Mouse (Mus musculus): ENCODE results near the gene Cachd1.

The Cachd1 gene

DNA sequence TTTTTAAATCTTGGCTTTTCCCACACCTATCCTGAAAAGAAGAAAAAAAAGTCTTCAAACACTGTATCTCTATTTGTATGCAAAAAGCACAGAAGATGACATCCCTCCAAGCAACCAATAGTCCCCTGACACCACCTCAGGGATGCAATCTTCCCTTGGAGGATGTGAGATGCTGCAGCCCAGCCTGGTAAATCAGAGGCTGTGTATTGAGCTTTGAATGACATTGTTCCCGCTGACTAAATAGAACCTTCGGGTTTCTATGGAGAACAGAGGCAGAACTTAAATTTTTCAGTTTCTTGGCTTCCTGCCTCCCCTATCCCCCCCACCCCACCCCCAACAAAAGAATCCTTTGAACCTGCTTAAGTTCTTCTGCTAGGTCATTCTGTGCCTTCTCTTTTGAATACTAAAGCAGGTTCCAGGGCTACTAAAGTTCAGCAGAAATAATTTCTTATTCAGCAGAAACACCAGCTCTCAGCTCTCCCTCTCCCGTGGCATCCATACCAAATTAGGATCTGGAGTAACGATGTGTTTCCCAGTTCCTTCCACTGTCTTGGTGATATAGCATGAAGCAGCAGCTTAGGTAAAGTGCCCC, 219.7 kb downstream of the Cachd1 start:
- Histone ChIP-seq H3K9me3 (ENCODE audit: low read length) (no peaks in the 10 kb centered on the region), H3K27me3 (ENCODE audit: insufficient read depth, low read length) (no peaks in the 10 kb centered on the region), H3K36me3 (ENCODE audit: insufficient read depth, low read length) (no peaks in the 10 kb centered on the region; the same call in 1 of the 2 replicates), H3K4me1 (replicated peaks; ENCODE audit: low read depth, low read length) (no peaks in the 10 kb centered on the region), H3K4me3 (replicated peaks; ENCODE audit: low read length) (no peak overlapping the region)
- TF ChIP-seq NANOG (IDR thresholded peaks at IDR 0.05; ENCODE audit: borderline replicate concordance, low read length) = no peak
- TF ChIP-seq POU5F1 (IDR thresholded peaks at IDR 0.05; ENCODE audit: borderline replicate concordance, low read length) = no peak
- no peak for TF ChIP-seq CTCF (conservative IDR thresholded peaks at IDR 0.05; ENCODE audit: low read length)

DNA sequence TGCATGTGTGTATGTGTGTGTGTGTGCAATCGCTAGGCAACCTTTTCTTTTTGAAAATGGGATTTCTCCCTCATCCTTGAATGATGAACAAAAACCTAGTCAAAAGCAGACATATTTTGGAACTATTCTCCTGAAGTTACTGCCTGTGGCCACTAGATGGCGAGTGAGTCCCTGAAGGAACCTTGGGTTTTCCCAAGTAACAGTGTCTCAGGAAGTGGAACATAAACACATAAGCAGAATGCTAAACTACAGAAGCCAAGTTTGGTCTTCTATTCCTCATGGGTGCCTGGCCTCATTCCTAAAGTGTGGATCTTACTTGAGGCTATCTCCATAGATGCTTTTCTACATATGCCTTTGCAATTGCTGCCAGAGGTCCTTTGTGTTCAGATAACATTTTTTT, 221.7 kb downstream of the Cachd1 start:
- no peak overlapping the region for H3K4me3 ChIP-seq (replicated peaks; ENCODE audit: low read length)
- no peaks in the 10 kb centered on the region for H3K9me3 ChIP-seq (ENCODE audit: low read length)
- H3K4me1 ChIP-seq (replicated peaks; ENCODE audit: low read depth, low read length) = peaks cover 5% of the 10 kb centered on the region; the same call in 1 of the 2 replicates
- H3K27me3 ChIP-seq (ENCODE audit: insufficient read depth, low read length) = peaks cover 8% of the 10 kb centered on the region; the same call in 1 of the 2 replicates
- TF ChIP-seq NANOG (IDR thresholded peaks at IDR 0.05; ENCODE audit: borderline replicate concordance, low read length) (no peak), CTCF (conservative IDR thresholded peaks at IDR 0.05; ENCODE audit: low read length) (0 out of 2 replicates have a peak, but pooled peaks have one; percentile 19), POU5F1 (IDR thresholded peaks at IDR 0.05; ENCODE audit: borderline replicate concordance, low read length) (no peak)
- no peaks in the 10 kb centered on the region for H3K36me3 ChIP-seq (ENCODE audit: insufficient read depth, low read length)

DNA sequence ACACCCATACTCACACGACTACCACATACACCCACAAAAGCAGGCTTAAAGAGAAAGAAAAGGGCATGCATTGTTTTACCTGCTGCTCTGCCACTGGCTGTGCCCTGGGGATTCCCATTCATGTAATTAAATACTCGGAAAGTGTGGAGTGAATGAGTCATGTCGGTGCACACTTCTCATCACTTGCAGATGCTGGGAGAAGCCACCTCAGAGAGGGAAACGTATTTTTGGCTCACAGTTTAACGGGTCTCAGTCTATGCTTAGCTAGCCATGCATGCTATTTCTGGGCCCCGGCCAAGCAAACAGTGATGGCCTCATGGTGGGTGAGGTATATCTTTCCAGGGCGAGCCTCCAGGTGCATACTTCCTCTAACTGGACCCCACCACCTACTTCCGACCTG, 222.4 kb downstream of the Cachd1 start:
- no peak for TF ChIP-seq POU5F1 (IDR thresholded peaks at IDR 0.05; ENCODE audit: borderline replicate concordance, low read length)
- no peak for TF ChIP-seq NANOG (IDR thresholded peaks at IDR 0.05; ENCODE audit: borderline replicate concordance, low read length)
- TF ChIP-seq CTCF (conservative IDR thresholded peaks at IDR 0.05; ENCODE audit: low read length) = no peak
- no peaks in the 10 kb centered on the region for H3K9me3 ChIP-seq (ENCODE audit: low read length)

DNA sequence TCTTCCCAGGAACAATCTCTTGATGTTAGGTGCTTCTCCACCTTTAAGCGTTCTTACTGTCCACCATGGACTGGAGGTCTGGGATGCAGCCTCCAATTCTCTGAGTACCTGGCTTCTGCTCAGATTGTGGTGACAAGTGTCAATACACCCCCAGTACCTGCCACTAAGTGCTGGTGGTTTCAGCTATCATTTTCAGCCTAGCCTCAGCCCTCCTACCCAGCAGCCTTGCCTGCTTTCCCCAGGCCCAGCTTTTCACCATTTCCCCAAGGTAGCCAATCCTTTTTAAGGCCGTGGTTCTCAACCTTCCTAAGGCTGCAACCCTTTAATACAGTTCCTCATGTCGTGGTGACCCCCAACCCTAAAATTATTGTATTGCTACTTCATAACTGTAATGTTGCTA, 224.1 kb downstream of the Cachd1 start:
- H3K36me3 ChIP-seq (ENCODE audit: insufficient read depth, low read length) = no peaks in the 10 kb centered on the region
- TF ChIP-seq NANOG (IDR thresholded peaks at IDR 0.05; ENCODE audit: borderline replicate concordance, low read length) (no peak), POU5F1 (IDR thresholded peaks at IDR 0.05; ENCODE audit: borderline replicate concordance, low read length) (no peak), CTCF (conservative IDR thresholded peaks at IDR 0.05; ENCODE audit: low read length) (no peak)
- peaks cover 8% of the 10 kb centered on the region; the same call in 1 of the 2 replicates for H3K4me1 ChIP-seq (replicated peaks; ENCODE audit: low read depth, low read length)
- H3K9me3 ChIP-seq (ENCODE audit: low read length) = no peaks in the 10 kb centered on the region
- peaks cover 8% of the 10 kb centered on the region; the same call in 1 of the 2 replicates for H3K27me3 ChIP-seq (ENCODE audit: insufficient read depth, low read length)
- no peak overlapping the region for H3K4me3 ChIP-seq (replicated peaks; ENCODE audit: low read length)

More for the DNA sequence above, 222.4 kb downstream of the Cachd1 start:
- Histone ChIP-seq H3K36me3 (ENCODE audit: insufficient read depth, low read length) (no peaks in the 10 kb centered on the region), H3K4me1 (replicated peaks; ENCODE audit: low read depth, low read length) (peaks cover 8% of the 10 kb centered on the region; the same call in 1 of the 2 replicates), H3K4me3 (replicated peaks; ENCODE audit: low read length) (no peak overlapping the region), H3K27me3 (ENCODE audit: insufficient read depth, low read length) (peaks cover 8% of the 10 kb centered on the region; the same call in 1 of the 2 replicates)

DNA sequence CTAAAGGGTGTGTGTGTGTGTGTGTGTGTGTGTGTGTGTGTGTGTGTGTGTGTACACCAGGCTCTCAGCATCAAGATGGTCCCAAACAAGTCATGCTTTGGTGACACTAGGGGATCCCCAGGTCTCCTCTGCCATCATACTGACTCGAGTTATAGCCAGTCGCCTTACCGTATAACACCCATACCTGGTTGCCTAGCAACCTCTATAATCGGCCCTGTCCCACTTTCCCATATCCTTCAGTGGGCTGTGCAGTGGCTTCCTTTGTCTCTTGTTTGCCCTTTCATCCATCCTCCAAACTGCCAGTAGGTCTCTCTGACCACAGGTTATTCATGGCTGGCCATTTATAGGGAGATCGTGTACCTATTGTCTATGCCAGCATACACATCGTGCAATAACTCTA, 224.6 kb downstream of the Cachd1 start:
- Histone ChIP-seq H3K9me3 (ENCODE audit: low read length) (no peaks in the 10 kb centered on the region), H3K36me3 (ENCODE audit: insufficient read depth, low read length) (no peaks in the 10 kb centered on the region), H3K4me3 (replicated peaks; ENCODE audit: low read length) (no peak overlapping the region), H3K27me3 (ENCODE audit: insufficient read depth, low read length) (peaks cover 8% of the 10 kb centered on the region; the same call in 1 of the 2 replicates), H3K4me1 (replicated peaks; ENCODE audit: low read depth, low read length) (peaks cover 8% of the 10 kb centered on the region; the same call in 1 of the 2 replicates)
- TF ChIP-seq CTCF (conservative IDR thresholded peaks at IDR 0.05; ENCODE audit: low read length) (no peak), POU5F1 (IDR thresholded peaks at IDR 0.05; ENCODE audit: borderline replicate concordance, low read length) (no peak), NANOG (IDR thresholded peaks at IDR 0.05; ENCODE audit: borderline replicate concordance, low read length) (no peak)

DNA sequence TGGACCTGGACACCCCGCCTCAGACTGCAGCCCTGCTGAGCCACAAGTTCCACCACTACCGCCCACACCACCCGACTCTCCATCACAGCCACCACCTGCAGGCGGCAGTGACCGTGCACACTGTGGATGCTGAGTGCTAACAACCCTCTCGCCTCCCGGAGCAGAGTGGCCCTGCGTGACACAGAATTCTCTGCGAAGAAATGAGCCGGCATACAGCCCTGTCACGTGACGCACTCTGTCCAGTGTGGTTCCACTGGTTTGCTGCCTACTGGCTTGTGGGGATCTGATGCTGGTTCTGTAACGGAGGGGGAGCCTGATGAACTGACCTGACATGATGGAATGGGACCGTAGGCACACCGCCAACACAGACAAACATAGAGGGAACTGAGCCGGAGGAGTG, 226.5 kb downstream of the Cachd1 start:
- peak overlapping the region; percentile 68 for H3K4me3 ChIP-seq (replicated peaks; ENCODE audit: low read length)
- H3K4me1 ChIP-seq (replicated peaks; ENCODE audit: low read depth, low read length) = peaks cover 8% of the 10 kb centered on the region; the same call in 1 of the 2 replicates
- TF ChIP-seq POU5F1 (IDR thresholded peaks at IDR 0.05; ENCODE audit: borderline replicate concordance, low read length) = no peak
- no peak for TF ChIP-seq NANOG (IDR thresholded peaks at IDR 0.05; ENCODE audit: borderline replicate concordance, low read length)
- TF ChIP-seq CTCF (conservative IDR thresholded peaks at IDR 0.05; ENCODE audit: low read length) = 0 out of 2 replicates have a peak, but pooled peaks have one; percentile 6
- H3K9me3 ChIP-seq (ENCODE audit: low read length) = no peaks in the 10 kb centered on the region
- no peaks in the 10 kb centered on the region for H3K36me3 ChIP-seq (ENCODE audit: insufficient read depth, low read length)
- peaks cover 8% of the 10 kb centered on the region; the same call in 1 of the 2 replicates for H3K27me3 ChIP-seq (ENCODE audit: insufficient read depth, low read length)

DNA sequence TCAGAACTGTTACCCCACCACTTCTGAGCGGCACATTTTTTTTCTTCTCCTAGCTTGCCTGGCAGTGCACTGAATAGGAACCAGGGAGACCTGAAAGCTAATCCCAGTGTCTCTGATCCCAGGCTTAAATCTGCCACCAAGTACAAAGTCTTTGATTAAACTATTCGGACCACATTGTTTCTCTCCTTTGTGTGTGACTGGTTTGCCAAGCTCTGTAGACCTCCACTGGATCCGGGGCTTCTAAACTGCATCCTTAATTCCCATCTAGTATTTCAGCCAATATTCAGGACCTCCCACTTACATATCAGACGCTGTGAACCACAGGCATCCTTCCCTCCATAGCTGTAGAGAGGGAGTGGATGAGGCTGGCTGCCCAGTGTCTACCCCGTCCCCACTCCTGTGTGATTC, 231.9 kb downstream of the Cachd1 start:
- H3K4me1 ChIP-seq (replicated peaks; ENCODE audit: low read depth, low read length) = peaks cover under 1% of the 10 kb centered on the region; the same call in 1 of the 2 replicates
- TF ChIP-seq NANOG (IDR thresholded peaks at IDR 0.05; ENCODE audit: borderline replicate concordance, low read length) = no peak
- TF ChIP-seq POU5F1 (IDR thresholded peaks at IDR 0.05; ENCODE audit: borderline replicate concordance, low read length) = no peak
- TF ChIP-seq CTCF (conservative IDR thresholded peaks at IDR 0.05; ENCODE audit: low read length) = no peak
- H3K9me3 ChIP-seq (ENCODE audit: low read length) = no peaks in the 10 kb centered on the region
- H3K36me3 ChIP-seq (ENCODE audit: insufficient read depth, low read length) = no peaks in the 10 kb centered on the region
- H3K27me3 ChIP-seq (ENCODE audit: insufficient read depth, low read length) = no peaks in the 10 kb centered on the region
- no peak overlapping the region for H3K4me3 ChIP-seq (replicated peaks; ENCODE audit: low read length)

DNA sequence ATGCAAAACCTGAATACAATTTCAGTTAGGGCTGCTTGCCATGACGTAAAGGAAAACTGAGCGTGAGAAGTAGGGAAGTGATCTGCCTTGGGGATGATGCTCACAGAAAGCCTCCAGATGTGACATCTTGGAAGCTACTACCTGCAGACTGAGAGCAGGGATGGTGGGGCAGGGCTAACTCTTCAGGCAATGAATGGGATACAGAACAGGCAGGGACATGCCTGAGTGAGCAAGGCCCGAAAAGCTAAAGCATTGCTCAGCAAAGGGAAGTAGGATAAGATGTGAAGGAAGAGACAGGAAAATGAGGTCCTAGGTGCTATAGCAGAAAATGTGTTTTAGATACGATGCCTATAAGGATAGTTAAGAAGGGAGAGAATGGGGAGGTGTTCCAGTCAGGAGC, 232.6 kb downstream of the Cachd1 start:
- Histone ChIP-seq H3K4me3 (replicated peaks; ENCODE audit: low read length) (no peak overlapping the region), H3K4me1 (replicated peaks; ENCODE audit: low read depth, low read length) (no peaks in the 10 kb centered on the region), H3K9me3 (ENCODE audit: low read length) (no peaks in the 10 kb centered on the region), H3K27me3 (ENCODE audit: insufficient read depth, low read length) (no peaks in the 10 kb centered on the region), H3K36me3 (ENCODE audit: insufficient read depth, low read length) (no peaks in the 10 kb centered on the region)
- TF ChIP-seq NANOG (IDR thresholded peaks at IDR 0.05; ENCODE audit: borderline replicate concordance, low read length) (no peak), POU5F1 (IDR thresholded peaks at IDR 0.05; ENCODE audit: borderline replicate concordance, low read length) (no peak), CTCF (conservative IDR thresholded peaks at IDR 0.05; ENCODE audit: low read length) (no peak)
